Mouse (Mus musculus): Measurements from ENCODE around the gene Olfr1270. TPM values are rescaled to one million over a fixed set of nuclear protein-coding genes. Genes with fewer than 3 reads are reported as not detected.

Olfr1270 gene
- total and polyA plus RNA-seq, 3 experiments: 0.27 TPM; not detected in 2

- ATAC-seq (ENCODE audit: extremely low read depth, insufficient number of reproducible peaks, low FRiP score, poor library complexity, severe bottlenecking): no peak
- Histone ChIP-seq H3K27me3 (ENCODE audit: insufficient read depth, low read length) (no peaks in the 10 kb centered on the region), H3K4me1 (ENCODE audit: insufficient read depth, low read depth, low read length) (no peaks in the 10 kb centered on the region), H3K9me3 (replicated peaks) (peaks cover 10% of the 10 kb centered on the region), H3K4me3 (ENCODE audit: low read depth, low read length) (no peak within 1 kb of the TSS), H3K36me3 (replicated peaks) (no peaks in the 10 kb centered on the region)
- no peak for TF ChIP-seq TAL1 (conservative IDR thresholded peaks at IDR 0.05; ENCODE audit: low read depth, low read length)
- DNase-seq (ENCODE audit: low spot score): no peak
Measured at GRCm38 (mm10) chr2:90121312-90121711, 31.6 kb downstream of the Olfr1270 start, which contains the start of gene Olfr1269. Gene Olfr1269 (minus strand): TSS chr2:90121412.

Other genes with a start within 250 kb of the Olfr1270 start
- gene Olfr1258, start 225.8 kb downstream of the Olfr1270 start, total RNA-seq (2014; fragmentation: Nextera tagmentation): not detected in 2 replicates
- gene Olfr1258, start 225.8 kb downstream of the Olfr1270 start, total RNA-seq (2017): 0.11 and 0.12 TPM in 2 replicates
- not detected in 2 replicates for gene Olfr1258, start 225.8 kb downstream of the Olfr1270 start, polyA plus RNA-seq (2012)
- gene Olfr1259, start 204.4 kb downstream of the Olfr1270 start, total RNA-seq (2014; fragmentation: Nextera tagmentation): not detected in 2 replicates
- 0.05 and 0.17 TPM in 2 replicates for gene Olfr1259, start 204.4 kb downstream of the Olfr1270 start, total RNA-seq (2017)
- not detected in 2 replicates for gene Olfr1259, start 204.4 kb downstream of the Olfr1270 start, polyA plus RNA-seq (2012)
- gene Olfr1260, start 178.8 kb downstream of the Olfr1270 start, total RNA-seq (2014; fragmentation: Nextera tagmentation): not detected in 2 replicates
- 0.06 and 0.11 TPM in 2 replicates for gene Olfr1260, start 178.8 kb downstream of the Olfr1270 start, total RNA-seq (2017)
- not detected in 2 replicates for gene Olfr1260, start 178.8 kb downstream of the Olfr1270 start, polyA plus RNA-seq (2012)
- gene Olfr1261, start 161.9 kb downstream of the Olfr1270 start, total RNA-seq (2014; fragmentation: Nextera tagmentation): not detected in 2 replicates
- gene Olfr1261, start 161.9 kb downstream of the Olfr1270 start, total RNA-seq (2017): 0.35 and 0.76 TPM in 2 replicates
- gene Olfr1261, start 161.9 kb downstream of the Olfr1270 start, polyA plus RNA-seq (2012): not detected in 2 replicates
- not detected in 2 replicates for gene Olfr1262, start 152.9 kb downstream of the Olfr1270 start, total RNA-seq (2014; fragmentation: Nextera tagmentation)
- gene Olfr1262, start 152.9 kb downstream of the Olfr1270 start, total RNA-seq (2017): 0.06 and 0.11 TPM in 2 replicates
- not detected in 2 replicates for gene Olfr1262, start 152.9 kb downstream of the Olfr1270 start, polyA plus RNA-seq (2012)
- gene Olfr1263, start 141.0 kb downstream of the Olfr1270 start, total RNA-seq (2014; fragmentation: Nextera tagmentation): not detected in 2 replicates
- gene Olfr1263, start 141.0 kb downstream of the Olfr1270 start, total RNA-seq (2017): 0.06 and 0.11 TPM in 2 replicates
- gene Olfr1263, start 141.0 kb downstream of the Olfr1270 start, polyA plus RNA-seq (2012): not detected in 2 replicates
- gene Olfr1264, start 127.5 kb downstream of the Olfr1270 start, total RNA-seq (2014; fragmentation: Nextera tagmentation): not detected in 2 replicates
- gene Olfr1264, start 127.5 kb downstream of the Olfr1270 start, total RNA-seq (2017): 0.06 and 0.22 TPM in 2 replicates
- not detected in 2 replicates for gene Olfr1264, start 127.5 kb downstream of the Olfr1270 start, polyA plus RNA-seq (2012)
- not detected in 2 replicates for gene Olfr1265, start 117.8 kb downstream of the Olfr1270 start, total RNA-seq (2014; fragmentation: Nextera tagmentation)
- gene Olfr1265, start 117.8 kb downstream of the Olfr1270 start, total RNA-seq (2017): 0.38 TPM in 1 of 2 replicates, not detected in the other
- not detected in 2 replicates for gene Olfr1265, start 117.8 kb downstream of the Olfr1270 start, polyA plus RNA-seq (2012)
- not detected in 2 replicates for gene Olfr140, start 89.5 kb downstream of the Olfr1270 start, total RNA-seq (2014; fragmentation: Nextera tagmentation)
- gene Olfr140, start 89.5 kb downstream of the Olfr1270 start, total RNA-seq (2017): 0.05 and 0.12 TPM in 2 replicates
- gene Olfr140, start 89.5 kb downstream of the Olfr1270 start, polyA plus RNA-seq (2012): not detected in 2 replicates
- not detected in 2 replicates for gene Olfr1269, start 31.7 kb downstream of the Olfr1270 start, total RNA-seq (2014; fragmentation: Nextera tagmentation)
- gene Olfr1269, start 31.7 kb downstream of the Olfr1270 start, total RNA-seq (2017): 0.33 TPM in 1 of 2 replicates, not detected in the other
- not detected in 2 replicates for gene Olfr1269, start 31.7 kb downstream of the Olfr1270 start, polyA plus RNA-seq (2012)
- not detected in 2 replicates for gene Olfr32, start 10.8 kb downstream of the Olfr1270 start, total RNA-seq (2014; fragmentation: Nextera tagmentation)
- gene Olfr32, start 10.8 kb downstream of the Olfr1270 start, total RNA-seq (2017): 0.12 and 0.16 TPM in 2 replicates
- not detected in 2 replicates for gene Olfr32, start 10.8 kb downstream of the Olfr1270 start, polyA plus RNA-seq (2012)
- gene Olfr1506, start 71.4 kb upstream of the Olfr1270 start, total RNA-seq (2014; fragmentation: Nextera tagmentation): not detected in 2 replicates
- not detected in 2 replicates for gene Olfr1506, start 71.4 kb upstream of the Olfr1270 start, total RNA-seq (2017)
- gene Olfr1506, start 71.4 kb upstream of the Olfr1270 start, polyA plus RNA-seq (2012): not detected in 2 replicates
- gene Olfr142, start 104.5 kb upstream of the Olfr1270 start, total RNA-seq (2014; fragmentation: Nextera tagmentation): not detected in 2 replicates
- gene Olfr142, start 104.5 kb upstream of the Olfr1270 start, total RNA-seq (2017): 0.06 and 0.16 TPM in 2 replicates
- not detected in 2 replicates for gene Olfr142, start 104.5 kb upstream of the Olfr1270 start, polyA plus RNA-seq (2012)
- not detected in 2 replicates for gene Olfr1271, start 117.9 kb upstream of the Olfr1270 start, total RNA-seq (2014; fragmentation: Nextera tagmentation)
- gene Olfr1271, start 117.9 kb upstream of the Olfr1270 start, total RNA-seq (2017): 0.05 and 0.06 TPM in 2 replicates
- not detected in 2 replicates for gene Olfr1271, start 117.9 kb upstream of the Olfr1270 start, polyA plus RNA-seq (2012)
- not detected in 2 replicates for gene Olfr1272, start 139.8 kb upstream of the Olfr1270 start, total RNA-seq (2014; fragmentation: Nextera tagmentation)
- gene Olfr1272, start 139.8 kb upstream of the Olfr1270 start, total RNA-seq (2017): 0.05 and 0.06 TPM in 2 replicates
- not detected in 2 replicates for gene Olfr1272, start 139.8 kb upstream of the Olfr1270 start, polyA plus RNA-seq (2012)
- not detected in 2 replicates for gene Gm13769, start 169.1 kb upstream of the Olfr1270 start, total RNA-seq (2014; fragmentation: Nextera tagmentation)
- gene Gm13769, start 169.1 kb upstream of the Olfr1270 start, total RNA-seq (2017): 0.12 TPM in 1 of 2 replicates, not detected in the other
- gene Gm13769, start 169.1 kb upstream of the Olfr1270 start, polyA plus RNA-seq (2012): not detected in 2 replicates
- not detected in 2 replicates for gene Olfr1274-ps, start 245.6 kb upstream of the Olfr1270 start, total RNA-seq (2014; fragmentation: Nextera tagmentation)
- 0.05 and 0.06 TPM in 2 replicates for gene Olfr1274-ps, start 245.6 kb upstream of the Olfr1270 start, total RNA-seq (2017)
- gene Olfr1274-ps, start 245.6 kb upstream of the Olfr1270 start, polyA plus RNA-seq (2012): not detected in 2 replicates

Data from G1E (cell line).